Mouse (Mus musculus) frontal cortex, adult 2 months (tissue): Measurements from ENCODE around the gene Fbxl3. TPM values are rescaled to one million over a fixed set of nuclear protein-coding genes. Genes with fewer than 3 reads are reported as not detected.
A peak's percentile ranks its signal among the peaks of the same experiment; 100 is the strongest.

Experiments used
- DNase-seq, 2 experiments: peaks; one replicate each; pipeline ENCODE4 v3.0.0; 2022; ENCODE audit warnings: low spot score in 1 of 2; ENCODE audit errors: extremely low spot score in 1 of 2
- polyA plus RNA-seq: library from polyadenylated mRNA; depleted of rRNA; stranded (reverse); fragments of >200 nt; gene quantifications from 2 replicates; pipeline ENCODE4 v1.2.3, GENCODE M21; 2012

The Fbxl3 gene
- polyA plus RNA-seq, 1 experiment, result 101 TPM

GRCm38 (mm10) chr14:103086671-103087324, 12.6 kb downstream of the Fbxl3 start:
- DNase-seq, result peak in 1 of 2 experiments; percentile 45

- no peak for DNase-seq
These were observed 13.4 kb downstream of the Fbxl3 start for GRCm38 (mm10) chr14:103085840-103086533.

- DNase-seq, result peak in 1 of 2 experiments; percentile 68
These were observed 20.0 kb downstream of the Fbxl3 start for GRCm38 (mm10) chr14:103079209-103079977.

GRCm38 (mm10) chr14:103078006-103078912, 21.1 kb downstream of the Fbxl3 start:
- no peak for DNase-seq

- no peak for DNase-seq
These were observed 21.9 kb downstream of the Fbxl3 start for GRCm38 (mm10) chr14:103077272-103078005.

- no peak for DNase-seq
These were observed 24.2 kb downstream of the Fbxl3 start for GRCm38 (mm10) chr14:103075166-103075565.

- DNase-seq, result no peak
These were observed 25.5 kb downstream of the Fbxl3 start for GRCm38 (mm10) chr14:103073825-103074224.

- no peak for DNase-seq
These were observed 26.6 kb downstream of the Fbxl3 start for GRCm38 (mm10) chr14:103072731-103073130.

- no peak for DNase-seq
These were observed 27.9 kb downstream of the Fbxl3 start for GRCm38 (mm10) chr14:103071471-103071870.

- DNase-seq, result peak in 1 of 2 experiments; percentile 20
These were observed 28.6 kb downstream of the Fbxl3 start for GRCm38 (mm10) chr14:103070790-103071189.

GRCm38 (mm10) chr14:103069864-103070611, 29.3 kb downstream of the Fbxl3 start, which contains the start of gene Cln5:
TSS of gene Cln5 (plus strand) at chr14:103070216.
- peak; percentile 79 to 89 for DNase-seq

- DNase-seq, result peak in 1 of 2 experiments; percentile 27
These were observed 29.9 kb downstream of the Fbxl3 start for GRCm38 (mm10) chr14:103069465-103069863.

GRCm38 (mm10) chr14:103065294-103066167, 33.8 kb downstream of the Fbxl3 start:
- DNase-seq, result peak in 1 of 2 experiments; percentile 94

GRCm38 (mm10) chr14:103059495-103059894, 39.9 kb downstream of the Fbxl3 start:
- no peak for DNase-seq

- no peak for DNase-seq
These were observed 40.4 kb downstream of the Fbxl3 start for GRCm38 (mm10) chr14:103058998-103059397.

GRCm38 (mm10) chr14:103056601-103057000, 42.8 kb downstream of the Fbxl3 start:
- no peak for DNase-seq

- DNase-seq, result no peak
These were observed 44.6 kb downstream of the Fbxl3 start for GRCm38 (mm10) chr14:103054731-103055130.
